Mouse (Mus musculus) gastrocnemius, postnatal 36 days (tissue): Measurements from ENCODE around the gene Tmco3. TPM values are rescaled to one million over a fixed set of nuclear protein-coding genes. Genes with fewer than 3 reads are reported as not detected.
A peak's percentile ranks its signal among the peaks of the same experiment; 100 is the strongest.

Experiments used
- DNase-seq, 2 experiments: peaks; one replicate each; pipeline ENCODE4 v3.0.0; 2022
- intact Hi-C: fragments of 180-260 bp; cut with DNase I; formaldehyde crosslinking; loops from one replicate; pipeline ENCODE4 v1.15.1; 2025
- long read RNA-seq, 2 experiments: library from polyadenylated mRNA; stranded (forward); transcript quantifications; one replicate each; pipeline ENCODE4 v2.0.0; 2021
- total RNA-seq, 2 experiments: library from RNA; stranded (reverse); gene quantifications; 2 replicates each; pipeline ENCODE4 v1.2.3; 2021

Tmco3 gene
- 10 to 100 TPM; 12.0 to 12.7 TPM for total RNA-seq
- long read RNA-seq, experiment 1, full-length matches to known transcripts = 2 of 23 reads
- long read RNA-seq, experiment 1, partial matches to known transcripts = 3 of 23 reads
- long read RNA-seq, experiment 1, other reads (novel, unspliced or antisense) = 18 of 23 reads
- long read RNA-seq, experiment 2, full-length matches to known transcripts = 3 of 12 reads
- long read RNA-seq, experiment 2, partial matches to known transcripts = 2 of 12 reads
- long read RNA-seq, experiment 2, other reads (novel, unspliced or antisense) = 7 of 12 reads

DNA sequence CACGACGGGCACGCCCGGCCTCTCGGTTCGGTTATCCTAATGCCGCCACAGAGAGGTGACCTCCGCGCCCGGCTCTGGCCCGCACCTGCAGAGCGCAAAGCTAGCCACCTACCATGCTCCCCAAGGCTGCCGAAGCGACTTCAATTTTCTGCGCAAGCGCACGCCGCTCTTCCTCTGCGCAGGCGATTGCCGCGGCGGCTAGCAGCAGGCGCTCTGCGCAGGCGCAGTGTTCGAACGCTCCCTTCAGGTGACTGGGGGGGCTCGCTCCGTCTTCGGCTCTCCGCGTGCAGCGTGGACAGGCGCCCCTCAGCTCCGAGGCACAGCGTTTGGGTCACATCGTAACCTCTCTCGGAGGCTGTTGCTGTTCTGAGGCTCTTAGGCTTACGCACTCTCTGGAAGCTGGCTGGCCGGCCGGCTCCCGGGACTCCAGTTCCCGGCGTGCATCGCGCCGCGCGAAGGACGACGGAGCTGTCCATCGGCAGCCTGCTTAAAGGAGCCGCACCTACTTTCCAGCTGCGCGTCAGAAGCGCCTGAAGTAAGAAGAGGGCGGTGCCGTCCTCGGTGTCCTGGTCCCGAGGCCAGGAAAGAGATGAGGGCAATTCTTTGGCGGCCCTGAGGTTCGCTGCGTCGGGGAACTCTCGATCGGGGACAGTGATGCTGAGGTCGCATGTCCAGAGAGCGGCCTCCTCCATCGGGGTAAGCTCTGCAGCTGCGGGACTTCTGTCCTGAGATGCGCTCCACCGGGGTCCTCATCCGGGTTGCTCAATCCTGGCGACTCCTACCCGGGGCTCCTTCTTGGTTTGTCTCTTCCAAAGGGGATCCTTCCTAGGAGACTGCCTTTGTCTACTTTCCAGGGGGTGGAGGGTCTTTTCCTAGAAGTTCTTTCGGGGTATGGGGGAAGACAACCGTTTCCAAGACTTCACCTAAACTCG is at the start of gene Tmco3, which contains the start of gene Dcun1d2:
Gene Tmco3, plus strand, starts transcription at position 499 of the 932 bp plus-strand sequence.
Gene Dcun1d2, minus strand, starts transcription at position 440 of the 932 bp plus-strand sequence.
- peak; percentile 92 to 95 for DNase-seq
- intact Hi-C loops = no loop called here

DNA sequence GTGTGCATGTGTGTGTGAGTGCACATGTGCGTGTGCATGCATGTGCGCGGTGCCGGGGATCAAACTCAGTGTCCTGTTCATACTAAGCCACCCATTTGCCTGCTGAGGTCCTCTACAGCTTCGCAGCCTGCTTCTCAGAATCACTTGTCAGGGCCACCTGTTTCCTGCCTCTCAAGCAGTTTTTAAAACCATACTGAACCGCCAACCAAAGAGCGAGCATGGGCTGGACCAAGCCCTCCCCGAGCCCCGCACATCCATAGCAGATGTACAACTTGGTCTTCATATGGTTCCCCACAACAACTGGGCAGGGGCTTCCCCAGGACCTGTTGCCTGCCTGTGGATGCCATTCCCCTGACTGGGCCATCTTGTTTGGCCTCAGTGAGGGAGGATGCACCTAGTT is 47.9 kb upstream of the Tmco3 start:
- intact Hi-C loops = no loop called here
- DNase-seq = no peak

DNA sequence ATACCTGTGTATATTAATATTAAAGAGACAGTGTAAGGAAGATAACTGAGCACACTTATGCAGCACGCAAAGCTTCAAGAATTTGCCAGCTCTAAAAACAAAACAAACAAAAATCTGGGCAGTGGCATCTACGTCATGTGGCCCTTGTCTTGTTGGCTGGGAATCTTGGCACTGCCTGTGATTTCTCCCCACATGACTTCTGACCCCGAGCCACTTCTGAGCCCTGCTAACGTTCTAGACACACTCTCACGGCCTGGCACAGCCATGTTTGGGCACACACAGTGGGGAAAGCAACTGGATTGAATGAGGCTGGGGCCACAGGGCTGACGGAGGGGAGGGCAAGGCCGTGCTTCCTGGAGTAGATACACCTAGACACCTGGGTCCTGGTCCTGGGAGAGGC is 47.3 kb upstream of the Tmco3 start:
- intact Hi-C loops = no loop called here
- no peak for DNase-seq

DNA sequence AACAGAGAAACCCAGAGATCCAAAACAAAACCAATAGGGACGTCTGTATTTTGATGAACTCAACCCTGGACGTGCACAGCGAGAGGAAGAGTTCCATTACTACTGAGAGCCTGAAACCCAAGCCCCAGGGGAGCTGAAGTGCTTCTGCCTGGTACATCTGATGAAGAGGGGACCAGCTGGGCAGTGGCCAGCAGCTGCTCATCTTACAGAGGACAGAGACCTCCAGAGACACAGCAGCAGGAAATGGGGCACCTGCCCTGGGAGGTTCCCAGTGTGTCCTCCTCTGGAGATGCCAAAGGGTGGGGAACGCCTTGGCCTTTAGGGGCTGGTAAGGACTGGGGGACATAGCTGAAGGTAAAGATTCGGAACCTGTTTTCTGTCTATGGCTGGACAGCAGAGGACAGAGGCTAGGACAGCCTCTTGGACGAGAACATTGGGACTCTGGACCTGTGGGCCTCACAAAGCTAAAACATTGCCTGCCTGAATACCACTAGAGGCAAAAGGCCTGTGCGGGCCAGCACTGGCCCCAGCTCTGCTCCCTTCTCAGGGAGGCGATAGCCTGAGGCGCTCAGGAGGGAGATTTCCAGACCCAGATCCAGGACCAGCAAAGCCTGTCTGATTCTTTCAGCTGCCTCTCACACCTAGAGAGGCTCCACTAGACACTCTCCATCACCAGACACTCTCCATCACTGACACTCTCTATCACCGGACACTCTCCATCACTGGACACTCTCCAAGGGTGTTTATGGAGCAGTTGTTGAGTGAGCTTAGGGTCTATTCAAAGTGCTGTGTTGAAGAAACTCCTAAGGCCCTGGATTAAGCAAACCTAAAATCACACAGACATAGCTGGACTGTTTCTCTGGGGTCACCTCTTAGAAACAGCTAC is 44.8 kb upstream of the Tmco3 start:
- intact Hi-C loops = no loop called here
- DNase-seq = no peak

DNA sequence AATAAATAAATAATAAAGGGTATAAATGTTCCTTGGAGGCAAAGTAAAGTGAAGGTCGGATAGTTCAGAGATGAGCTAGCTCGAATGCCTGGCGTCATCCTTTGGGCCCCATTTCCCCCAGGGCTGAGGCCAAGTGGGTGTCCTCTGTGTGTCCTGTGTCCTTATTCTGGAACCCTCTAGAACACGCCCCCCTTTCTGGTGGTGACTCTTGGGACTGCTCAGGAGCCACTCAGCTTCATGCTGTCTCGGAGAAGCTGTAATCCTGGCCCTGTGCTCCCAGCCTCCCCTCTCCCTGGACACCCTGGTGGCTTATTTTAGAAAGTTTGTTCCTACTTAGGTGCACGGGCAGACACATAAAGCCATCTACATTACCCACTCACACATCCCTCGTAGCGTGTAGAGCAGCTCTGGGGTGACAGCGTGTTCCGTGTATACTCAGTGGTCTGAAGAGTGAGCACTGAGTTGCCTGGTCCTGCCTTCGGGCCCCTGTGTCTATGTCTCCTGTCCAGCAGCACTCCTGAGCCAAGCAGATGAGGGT is 43.6 kb upstream of the Tmco3 start:
- DNase-seq = no peak
- intact Hi-C loops = no loop called here

DNA sequence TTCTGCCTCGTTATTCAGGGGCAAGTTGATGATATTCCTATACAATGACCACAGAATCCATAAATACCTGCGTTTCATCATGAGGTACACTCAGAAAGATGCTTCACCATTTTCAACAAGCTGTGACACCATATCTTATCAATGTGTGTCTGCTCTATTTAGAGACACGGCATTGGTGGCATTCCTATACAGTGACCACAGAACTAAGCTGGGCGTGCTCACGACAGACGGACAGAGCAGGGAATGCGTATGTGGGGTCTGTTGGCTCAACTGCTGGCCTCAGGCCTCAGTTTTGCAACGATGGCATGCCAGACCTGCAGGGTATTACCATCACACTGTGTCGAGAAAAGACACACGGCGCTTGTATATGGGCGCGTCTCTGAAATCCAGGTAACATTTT is 35.2 kb upstream of the Tmco3 start:
- DNase-seq = no peak
- intact Hi-C loops = no loop called here

DNA sequence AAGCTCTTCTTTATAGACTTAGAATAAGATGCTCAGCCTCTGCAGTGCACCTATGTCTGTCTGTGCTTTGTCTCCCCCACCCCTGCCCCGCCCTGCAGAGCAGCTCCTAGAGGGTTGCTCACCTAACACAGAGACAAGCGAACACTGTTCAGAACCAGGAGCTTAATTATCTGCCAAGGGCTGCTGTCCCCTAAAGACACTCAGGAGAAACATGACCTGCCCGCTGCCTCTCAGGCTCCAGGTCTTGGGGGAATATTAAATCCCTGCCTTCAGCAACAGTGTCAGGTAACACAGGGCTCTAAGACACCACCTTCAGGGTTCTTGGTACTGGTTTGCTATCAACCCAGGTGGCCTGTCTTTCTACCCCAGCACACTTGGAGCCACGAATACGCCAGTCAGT is 34.6 kb upstream of the Tmco3 start:
- DNase-seq = no peak
- intact Hi-C loops = no loop called here

DNA sequence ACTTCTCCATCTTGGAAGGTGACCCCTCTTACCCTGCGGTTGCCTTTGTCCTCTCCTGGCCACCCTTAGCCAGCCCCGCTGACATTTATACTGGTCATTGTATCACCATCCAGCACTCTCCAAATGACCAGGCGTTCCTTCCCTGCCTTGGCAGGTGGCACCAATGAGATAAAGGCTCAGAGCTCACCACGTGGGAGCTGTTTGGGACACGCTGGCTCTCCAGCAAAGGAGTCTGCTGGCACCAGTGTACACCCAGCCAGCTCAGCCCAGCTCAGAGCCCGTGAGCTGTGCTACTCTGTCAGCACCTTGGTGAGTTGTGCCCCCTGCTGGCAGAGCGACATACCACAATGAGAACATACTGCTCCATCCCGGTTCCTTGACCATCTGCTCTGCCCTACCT is 34.0 kb upstream of the Tmco3 start, which contains the start of gene Adprhl1:
Gene Adprhl1, minus strand, starts transcription at position 144 of the 400 bp plus-strand sequence.
- peak; percentile 67 to 71 for DNase-seq
- intact Hi-C loops = loop anchor here (2.0 kb wide), 1 partner anchor 39 kb away; no protein-coding TSS in a partner anchor

DNA sequence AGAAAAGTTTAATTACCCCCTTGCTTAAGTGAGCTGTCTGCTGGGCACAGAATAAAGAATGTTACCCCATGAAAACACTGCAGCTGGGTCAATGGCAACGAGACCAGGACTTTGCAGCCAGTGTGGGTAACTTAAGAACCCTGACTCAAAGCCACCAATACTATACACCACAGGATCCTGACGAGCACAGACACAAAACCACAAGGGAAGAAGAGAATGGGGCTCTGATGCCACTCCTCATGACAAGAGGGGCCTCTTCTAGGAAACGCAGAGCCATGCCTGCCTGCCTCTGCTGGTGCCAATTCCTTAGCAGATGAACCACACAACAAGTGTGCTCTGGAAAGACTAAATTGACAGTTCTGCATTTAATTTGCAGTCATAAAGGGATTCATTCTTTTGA is 24.6 kb upstream of the Tmco3 start:
- no peak for DNase-seq
- intact Hi-C loops = no loop called here

DNA sequence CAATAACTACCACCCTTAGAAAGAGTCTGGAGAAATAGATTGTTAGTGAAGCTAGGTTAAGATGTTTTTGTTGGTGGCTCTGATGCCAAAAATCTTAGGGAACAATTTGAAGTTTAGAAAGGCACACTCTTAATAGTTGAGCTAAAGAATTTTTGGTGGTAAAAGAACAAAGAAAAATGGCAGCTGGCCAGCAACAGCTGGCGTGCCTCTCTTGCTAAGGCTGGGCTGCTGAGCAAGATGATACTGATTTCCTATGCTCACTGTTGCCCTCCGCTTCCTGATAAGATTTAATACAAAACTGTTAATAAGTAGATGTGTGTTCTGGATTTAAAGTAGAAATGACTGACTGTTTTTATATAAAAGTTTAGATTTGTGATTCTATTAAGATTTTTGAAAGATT is 20.4 kb upstream of the Tmco3 start:
- intact Hi-C loops = no loop called here
- DNase-seq = no peak

DNA sequence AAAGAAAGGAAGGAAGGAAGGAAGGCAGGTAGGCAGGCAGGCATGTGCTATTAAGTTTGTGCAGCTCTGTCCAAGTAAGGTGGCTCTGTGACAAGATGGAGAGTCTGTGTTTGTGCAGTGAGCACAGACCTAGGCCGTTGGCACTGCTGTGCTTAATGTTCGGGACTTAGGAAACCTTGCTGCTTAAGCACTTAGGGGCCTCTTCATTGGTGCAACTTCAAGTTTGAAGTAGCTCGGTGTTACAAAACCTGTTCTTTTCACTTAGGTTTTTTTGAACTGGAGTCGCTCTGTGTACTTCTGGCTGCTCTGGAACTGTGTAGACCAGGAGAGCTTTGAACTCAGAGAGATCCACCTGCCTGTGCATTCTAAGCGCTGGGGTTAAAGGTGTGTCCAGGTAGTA is 15.2 kb upstream of the Tmco3 start:
- DNase-seq = no peak
- intact Hi-C loops = no loop called here

DNA sequence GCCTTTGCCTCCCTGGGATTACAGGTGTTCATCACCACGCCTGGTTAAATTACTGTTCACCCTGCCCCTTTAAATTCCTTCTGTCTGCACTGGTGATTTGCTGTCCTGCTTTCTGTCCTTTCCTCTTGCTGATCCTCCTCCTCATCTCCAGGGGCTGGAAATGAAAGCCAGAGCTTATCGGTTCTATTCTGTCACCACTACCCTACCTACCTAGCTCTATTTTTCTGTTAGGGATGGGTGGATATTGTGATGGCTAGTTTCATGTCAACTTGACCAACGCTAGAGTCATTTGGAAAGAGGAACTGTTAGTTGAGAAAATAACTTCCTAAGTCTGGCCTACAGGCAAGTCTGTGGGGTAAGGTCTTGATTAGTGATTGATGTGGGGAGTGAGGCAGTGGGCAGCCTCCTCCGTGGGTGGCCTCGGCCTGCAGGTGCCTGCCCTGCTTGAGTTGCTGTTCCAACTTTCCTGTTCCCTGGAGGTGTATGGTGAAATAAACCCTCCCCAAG is 11.0 kb upstream of the Tmco3 start:
- no peak for DNase-seq
- intact Hi-C loops = no loop called here

DNA sequence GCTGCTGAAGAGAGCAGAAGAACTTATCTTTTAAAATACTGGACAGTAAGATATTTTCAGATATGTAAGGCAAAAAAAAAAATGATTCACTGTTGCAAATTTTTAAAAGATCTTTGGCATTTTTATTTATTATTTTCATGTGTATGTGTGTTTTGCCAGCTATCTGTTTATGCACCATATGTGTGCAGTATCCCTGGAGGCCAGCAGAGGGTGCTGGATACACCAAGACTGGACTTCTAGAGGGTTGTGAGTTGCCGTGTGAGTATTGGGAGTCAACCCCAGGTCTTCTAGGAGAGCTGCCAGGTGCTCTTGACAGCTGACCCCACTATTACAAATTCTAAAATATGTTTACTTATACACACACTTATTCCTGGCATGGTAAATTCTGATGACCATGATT is 4.8 kb upstream of the Tmco3 start:
- intact Hi-C loops = no loop called here
- DNase-seq = no peak

DNA sequence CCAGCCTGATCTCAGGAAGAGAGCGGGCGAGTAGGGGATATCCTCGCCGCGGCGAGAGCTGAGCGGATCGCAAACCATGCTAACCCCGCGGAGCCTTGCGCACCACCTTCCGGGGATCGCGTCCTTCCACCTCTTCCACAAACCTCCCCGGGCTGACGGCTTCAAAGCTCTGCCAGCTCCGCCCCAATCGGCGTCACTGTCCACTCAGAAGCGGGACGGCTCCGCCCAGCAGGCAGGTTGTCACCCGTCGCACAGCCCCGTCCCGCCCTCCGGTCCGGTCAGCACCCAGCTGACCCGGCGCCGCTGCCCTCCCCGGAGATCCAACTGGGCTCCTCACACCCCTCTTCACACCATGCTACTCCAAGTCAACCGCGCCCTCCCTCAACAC is 692 bp upstream of the Tmco3 start:
- intact Hi-C loops = no loop called here
- DNase-seq = peak; percentile 85 to 86

DNA sequence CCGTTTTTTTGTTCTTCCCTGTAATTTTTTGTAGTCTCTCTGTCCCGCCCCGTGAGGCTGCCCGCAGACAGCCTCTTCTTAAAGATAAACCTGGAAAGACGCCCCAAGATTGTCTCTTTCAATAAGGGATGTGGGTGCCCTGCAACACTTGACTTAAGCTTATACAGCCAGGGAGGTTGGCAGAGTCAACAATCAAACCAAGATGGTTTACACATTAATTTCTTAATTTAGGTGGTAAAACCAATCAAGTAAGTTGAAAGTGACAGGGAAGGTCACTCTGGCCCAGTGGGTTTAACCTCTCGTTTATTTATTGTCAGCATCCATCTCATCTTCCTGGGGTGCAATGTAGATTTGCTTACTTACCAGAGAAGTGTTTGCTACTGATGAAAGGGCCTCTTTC is 656 bp downstream of the Tmco3 start:
- intact Hi-C loops = no loop called here
- DNase-seq = no peak

DNA sequence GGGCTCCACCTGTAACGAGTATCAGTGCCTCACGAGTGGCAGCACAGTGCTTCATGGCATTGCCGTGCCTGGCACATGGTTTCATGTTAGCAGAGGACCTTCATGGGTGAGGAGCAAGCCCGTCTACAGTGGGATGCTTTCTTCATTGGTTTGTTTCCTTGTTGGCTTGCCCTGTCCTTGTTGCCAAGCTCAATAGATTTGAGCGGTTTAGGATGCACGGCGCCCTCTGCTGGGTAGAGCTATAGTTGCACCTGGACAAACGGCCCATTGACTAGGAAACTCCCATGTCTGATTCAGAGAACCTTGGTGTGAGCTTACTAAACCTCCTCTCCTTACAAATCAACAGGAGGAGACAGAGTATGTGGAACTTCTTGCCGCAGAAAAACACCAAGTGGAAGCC is 4.4 kb downstream of the Tmco3 start:
- peak; percentile 65 to 66 for DNase-seq
- intact Hi-C loops = loop anchor here (5.0 to 10.0 kb wide), 2 partner anchors 315 to 398 kb away; no protein-coding TSS in a partner anchor

DNA sequence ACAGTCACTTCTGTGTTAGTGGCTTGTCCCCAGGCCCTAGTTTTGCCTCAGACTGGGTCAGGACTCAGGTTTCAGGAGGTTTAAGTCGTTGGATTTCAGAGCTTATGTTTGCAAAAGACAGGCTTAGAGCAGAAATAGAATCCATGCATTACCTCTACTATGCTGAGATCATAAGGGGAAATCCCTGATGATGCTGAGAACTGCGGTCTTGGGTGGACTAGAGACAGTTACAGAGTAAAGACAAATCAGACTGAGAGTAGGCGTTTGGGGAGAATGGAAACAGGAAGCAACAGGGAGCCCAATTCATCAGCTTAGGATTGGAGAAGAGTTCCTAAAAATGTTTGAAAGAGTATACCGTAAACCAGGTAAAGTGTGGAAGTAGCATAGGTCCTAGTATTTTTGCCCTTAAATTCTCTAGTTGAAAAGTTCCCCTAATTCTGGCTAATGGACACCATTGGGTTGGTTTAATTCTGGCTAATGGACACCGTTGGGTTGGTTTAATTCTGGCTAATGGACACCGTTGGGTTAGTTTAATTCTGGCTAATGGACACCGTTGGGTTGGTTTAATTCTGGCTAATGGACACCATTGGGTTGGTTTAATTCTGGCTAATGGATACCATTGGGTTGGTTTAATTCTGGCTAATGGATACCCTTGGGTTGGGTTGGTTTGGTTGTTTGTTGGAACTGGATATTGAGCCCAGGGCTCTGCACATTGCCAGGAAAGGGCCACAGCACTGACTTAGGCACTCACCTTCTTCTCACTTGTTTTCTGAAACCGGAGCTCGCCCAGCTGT is 5.9 kb downstream of the Tmco3 start:
- no peak for DNase-seq
- intact Hi-C loops = loop anchor here (5.0 to 10.0 kb wide), 2 partner anchors 317 to 399 kb away; no protein-coding TSS in a partner anchor

DNA sequence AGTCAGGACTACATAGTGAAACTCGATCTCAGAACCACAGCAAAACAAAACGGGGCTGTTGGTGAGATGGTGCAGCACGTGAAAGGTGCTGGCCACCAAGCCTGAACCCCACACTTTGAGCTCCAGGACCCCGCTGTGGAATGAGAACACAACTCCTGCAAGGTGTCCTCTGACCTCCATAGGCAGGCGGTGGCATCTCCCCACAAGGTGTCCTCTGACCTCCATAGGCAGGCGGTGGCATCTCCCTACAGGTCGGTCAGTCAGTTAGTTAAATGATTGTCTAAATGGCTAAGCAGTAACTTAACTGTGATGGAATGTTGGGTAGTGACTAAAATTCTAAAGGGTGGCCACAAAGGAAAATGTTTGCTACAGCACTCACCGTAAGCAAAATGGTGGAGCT is 11.6 kb downstream of the Tmco3 start:
- no peak for DNase-seq
- intact Hi-C loops = loop anchor here (10.0 kb wide), 1 partner anchor 405 kb away; no protein-coding TSS in a partner anchor

DNA sequence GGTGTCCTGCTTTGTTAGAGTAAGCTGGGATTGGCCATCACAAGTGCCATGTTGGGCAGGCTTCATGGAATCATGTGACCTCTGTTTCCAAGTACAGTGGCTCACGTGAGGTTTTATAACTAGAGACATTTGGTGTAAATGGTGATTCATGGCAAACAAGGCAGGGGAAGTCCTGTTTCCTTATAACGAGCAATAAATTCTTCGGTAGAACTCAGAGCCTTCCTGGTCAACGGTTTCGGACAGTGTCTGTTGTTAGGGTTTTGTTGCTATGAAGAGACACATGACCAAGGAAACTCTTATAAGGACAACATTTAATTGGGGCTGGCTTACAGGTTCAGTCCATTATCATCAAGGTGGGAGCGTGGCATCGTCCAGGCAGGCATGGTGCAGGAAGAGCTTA is 13.0 kb downstream of the Tmco3 start:
- no peak for DNase-seq

More for the DNA sequence above, 13.0 kb downstream of the Tmco3 start:
- intact Hi-C loops = no loop called here
